ENCODE assay signal across 17 mouse cellular contexts in the genomic region with DNA sequence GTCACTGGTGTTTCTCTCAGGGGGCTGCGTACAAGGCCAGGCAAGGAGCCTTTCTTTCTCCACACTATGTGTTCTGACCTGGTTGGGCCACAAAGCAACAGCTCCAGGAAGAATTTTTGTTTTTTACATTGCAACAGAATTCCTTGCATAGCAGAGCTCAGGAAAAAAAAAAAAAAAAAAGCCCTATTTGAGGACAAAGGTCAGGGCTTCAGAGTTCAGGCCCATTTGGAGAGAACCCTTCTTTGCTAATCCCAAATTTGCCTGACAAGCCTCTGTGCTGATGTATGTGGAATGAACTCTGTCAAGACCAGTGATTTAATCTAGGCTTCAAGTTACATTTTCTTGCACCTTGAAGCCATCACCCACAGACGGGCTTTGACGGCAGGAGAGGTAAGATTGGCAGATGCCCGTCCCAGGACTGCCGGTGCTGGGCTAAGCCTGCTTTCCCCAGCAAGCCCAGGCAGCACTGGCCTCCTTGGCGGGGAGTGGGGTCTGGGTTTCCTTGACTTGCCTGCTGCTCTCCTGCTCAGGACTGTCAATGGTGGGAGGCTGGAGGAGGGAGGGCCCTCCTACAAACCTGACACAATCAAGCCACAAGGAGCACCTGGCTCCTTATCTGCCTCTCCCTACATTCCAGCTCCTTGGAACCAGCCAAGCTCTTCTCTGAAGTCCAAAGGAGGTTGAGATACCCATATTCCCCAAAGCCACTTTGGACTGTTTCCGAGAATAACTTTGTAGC. TPM values are rescaled to one million over a fixed set of nuclear protein-coding genes. Genes with fewer than 3 reads are reported as not detected.
DNase-seq lines count a peak whose midpoint lies in the region; ATAC-seq lines count a peak whose summit lies in the region.
"Had no signal": no experiment of that assay in that cellular context is flagged by ENCODE, and none has a peak within 500 bp of the region (broad histone marks: within the 10 kb centered on the region; RNA-seq: fewer than 3 reads in every experiment).

No protein-coding gene starts in this region.

- H3K27me3 ChIP-seq in erythroblast, embryonic 14.5 days (ENCODE audit: control insufficient read depth): no peaks in the 10 kb centered on the region; the same call in 1 of the 2 replicates
- no peaks in the 10 kb centered on the region for H3K27me3 ChIP-seq in kidney, embryonic 15.5 days
- H3K27me3 ChIP-seq: limb, embryonic 12.5 days; midbrain, embryonic 13.5 days; neural tube, embryonic 12.5 days had no signal

- peaks cover 11% of the 10 kb centered on the region for H3K36me3 ChIP-seq in erythroblast, embryonic 14.5 days (ENCODE audit: control insufficient read depth)
- H3K36me3 ChIP-seq in kidney, embryonic 15.5 days: no peaks in the 10 kb centered on the region
- H3K36me3 ChIP-seq: limb, embryonic 12.5 days; midbrain, embryonic 13.5 days; neural tube, embryonic 12.5 days had no signal

- 73% methylated on average over 7 of the region's 7 CpGs for WGBS in kidney, embryonic 15.5 days

- peak overlapping the region; percentile 22 for H3K4me3 ChIP-seq in erythroblast, embryonic 14.5 days (replicated peaks)
- H3K4me3 ChIP-seq in kidney, embryonic 15.5 days (replicated peaks): no peak overlapping the region
- H3K4me3 ChIP-seq: limb, embryonic 12.5 days; midbrain, embryonic 13.5 days; neural tube, embryonic 12.5 days had no signal

- H3K9ac ChIP-seq in kidney, embryonic 15.5 days: no peak overlapping the region
- H3K9ac ChIP-seq: limb, embryonic 12.5 days; midbrain, embryonic 13.5 days; neural tube, embryonic 12.5 days had no signal

- no peak overlapping the region for H3K4me2 ChIP-seq in kidney, embryonic 15.5 days
- H3K4me2 ChIP-seq: limb, embryonic 12.5 days; midbrain, embryonic 13.5 days; neural tube, embryonic 12.5 days had no signal

- peak overlapping the region; percentile 48; the same call in 1 of the 2 replicates for H3K27ac ChIP-seq in kidney, embryonic 15.5 days
- H3K27ac ChIP-seq: limb, embryonic 12.5 days; midbrain, embryonic 13.5 days; neural tube, embryonic 12.5 days had no signal

- peaks cover 59% of the 10 kb centered on the region for H3K4me1 ChIP-seq in erythroblast, embryonic 14.5 days (ENCODE audit: control insufficient read depth)
- peaks cover 9% of the 10 kb centered on the region for H3K4me1 ChIP-seq in kidney, embryonic 15.5 days
- H3K4me1 ChIP-seq: midbrain, embryonic 13.5 days; neural tube, embryonic 12.5 days had no signal

- ATAC-seq in erythroblast, adult 5-6 weeks (replicated peaks; ENCODE audit: low FRiP score, poor library complexity, severe bottlenecking): no peak
- ATAC-seq in kidney, embryonic 15.5 days (replicated peaks; ENCODE audit: low FRiP score): no peak
- ATAC-seq: midbrain, embryonic 13.5 days had no signal

- DNase-seq in kidney, postnatal 10 days: no peak
- DNase-seq in fat pad, adult 2 months (ENCODE audit: extremely low read depth, low read depth, low spot score): peak; percentile 70
- peak; percentile 52 for DNase-seq in lung, postnatal 36 days
- no peak for DNase-seq in adrenal gland, adult 2 months
- no peak for DNase-seq in layer of hippocampus, postnatal 14 days (ENCODE audit: low spot score in 2 of 2)
- DNase-seq: gastrocnemius, postnatal 10 days; layer of hippocampus, adult 9-11 months; retina, postnatal 1 day had no signal

- H3K9me3 ChIP-seq in erythroblast, embryonic 14.5 days (ENCODE audit: control insufficient read depth, low read length): peaks cover 9% of the 10 kb centered on the region
- no peaks in the 10 kb centered on the region for H3K9me3 ChIP-seq in kidney, embryonic 15.5 days (replicated peaks)
- H3K9me3 ChIP-seq: limb, embryonic 12.5 days; midbrain, embryonic 13.5 days; neural tube, embryonic 12.5 days had no signal

RNA-seq across cellular contexts. Expression of gene Scgb1a1, which starts 40.4 kb away (rescaled TPM):
- not detected in 2 replicates for polyA plus RNA-seq in erythroblast, embryonic 14.5 days (2012)
- not detected in 2 replicates for total RNA-seq in erythroblast, adult 5-6 weeks (2015; ENCODE audit: low replicate concordance)
- total RNA-seq in erythroblast, adult 5-6 weeks (2017; ENCODE audit: low replicate concordance): not detected in 2 replicates
- polyA plus RNA-seq in kidney, embryonic 15.5 days (2015; fragmentation: Nextera tagmentation; extraction: Ambion mirVana): not detected in 2 replicates
- total RNA-seq in adrenal gland, adult 2 months (2021): not detected
- 4.5 TPM in 1 of 2 replicates, not detected in the other for polyA plus RNA-seq in adrenal gland, adult 2 months (2012; rRNA removed)
- total RNA-seq in layer of hippocampus, postnatal 14 days (2021): not detected
- total RNA-seq: adrenal gland, adult 18-20 months; common myeloid progenitor, adult 5-6 weeks; G1E had no signal
- polyA plus RNA-seq: G1E; limb, embryonic 12.5 days; midbrain, embryonic 13.5 days; neural tube, embryonic 12.5 days had no signal

RNA-seq across cellular contexts. Expression of gene Ahnak, which starts 58.3 kb away (rescaled TPM):
- 0.01 and 0.05 TPM in 2 replicates for polyA plus RNA-seq in erythroblast, embryonic 14.5 days (2012)
- 19.0 and 20.0 TPM in 2 replicates for total RNA-seq in erythroblast, adult 5-6 weeks (2015; ENCODE audit: low replicate concordance)
- total RNA-seq in erythroblast, adult 5-6 weeks (2017; ENCODE audit: low replicate concordance): 24.3 and 30.2 TPM in 2 replicates
- polyA plus RNA-seq in kidney, embryonic 15.5 days (2015; fragmentation: Nextera tagmentation; extraction: Ambion mirVana): 17.3 and 18.2 TPM in 2 replicates
- total RNA-seq in adrenal gland, adult 2 months (2021): 100 to 1,000 TPM in 1 of 2 experiments, 10 to 100 TPM in 1; 91.1 to 152 TPM
- 5.4 and 7.4 TPM in 2 replicates for polyA plus RNA-seq in adrenal gland, adult 2 months (2012; rRNA removed)
- 10 to 100 TPM; 20.7 to 22.5 TPM for total RNA-seq in layer of hippocampus, postnatal 14 days (2021)

Comparison
In these comparisons a context has a peak if more than half of its experiments do, and no peak if none do; other contexts are left out.
1. DNase-seq: peak in fat pad, adult 2 months (single experiment) and lung, postnatal 36 days (single experiment); none in kidney, postnatal 10 days (single experiment), adrenal gland, adult 2 months (single experiment) and layer of hippocampus, postnatal 14 days (0 of 2).